Mouse (Mus musculus) forebrain, postnatal 0 days (tissue): ENCODE data around the gene Mras. TPM values are rescaled to one million over a fixed set of nuclear protein-coding genes. Genes with fewer than 3 reads are reported as not detected.
A peak's percentile ranks its signal among the peaks of the same experiment; 100 is the strongest.

ENCODE experiments used
- ATAC-seq: fragments of 200-750 bp; cut with Nextera tagmentation; 2 replicates; pipeline ENCODE4 v1.8.0; 2017; ENCODE audit warnings: mild to moderate bottlenecking, moderate library complexity
- DNase-seq: peaks from one replicate; pipeline ENCODE4 v3.0.0-alpha.2; 2015
- H3K27ac ChIP-seq: fragments of 300-500 bp; sonication (generic); 2 replicates; pipeline ENCODE4 v1.5.1; 2014; ENCODE audit warnings: low read depth, mild to moderate bottlenecking, antibody characterized with exemption, low read length, moderate library complexity, mixed read lengths
- H3K27me3 ChIP-seq: fragments of 300-500 bp; sonication (generic); 2 replicates; pipeline ENCODE4 v1.6.1; 2014; ENCODE audit warnings: mild to moderate bottlenecking, low read length, mixed read lengths; ENCODE audit not compliant: insufficient read depth
- H3K36me3 ChIP-seq: fragments of 300-500 bp; sonication (generic); 2 replicates; pipeline ENCODE4 v1.6.1; 2014; ENCODE audit warnings: mild to moderate bottlenecking, moderate library complexity; ENCODE audit not compliant: insufficient read depth
- H3K4me1 ChIP-seq: fragments of 300-500 bp; sonication (generic); 2 replicates; pipeline ENCODE4 v1.6.1; 2014; ENCODE audit warnings: antibody characterized with exemption; ENCODE audit not compliant: insufficient read depth
- H3K4me2 ChIP-seq: fragments of 300-500 bp; sonication (generic); 2 replicates; pipeline ENCODE4 v1.6.1; 2014; ENCODE audit warnings: low read depth, mild to moderate bottlenecking, moderate library complexity
- H3K4me3 ChIP-seq: fragments of 300-500 bp; sonication (generic); 2 replicates; pipeline ENCODE4 v1.5.1; 2014; ENCODE audit warnings: low read depth, low read length, mixed read lengths
- H3K9ac ChIP-seq: fragments of 300-500 bp; sonication (generic); 2 replicates; pipeline ENCODE4 v1.6.1; 2014; ENCODE audit warnings: mild to moderate bottlenecking
- H3K9me3 ChIP-seq: fragments of 300-500 bp; sonication (generic); 2 replicates; pipeline ENCODE4 v1.6.1; 2016; ENCODE audit warnings: low read length
- CTCF ChIP-seq: sonication (generic); IDR thresholded peaks from 2 replicates; pipeline ENCODE4 v1.5.1; 2016; ENCODE audit warnings: antibody characterized with exemption, control low read depth, low read depth
- WGBS: fragments of 180-500 bp; shearing (Covaris S2); extraction: QIAGEN DNeasy Blood & Tissue Kit; methylation state at CpG from one replicate; pipeline ENCODE4 v1.1.7; 2014; 5-methylcytosine and 5-hydroxymethylcytosine counted together
- polyA plus RNA-seq: library from polyadenylated mRNA; unstranded; fragments of >200 nt; fragmentation: Nextera tagmentation; extraction: Ambion mirVana; gene quantifications from 2 replicates; pipeline ENCODE4 v1.2.1, GENCODE M21; 2015
- total RNA-seq: library from RNA; depleted of rRNA; stranded (reverse); fragments of >200 nt; gene quantifications from 2 replicates; pipeline ENCODE4 v1.2.3, GENCODE M21; 2014

Gene Mras
- total and polyA plus RNA-seq, 2 experiments from 2014 or later = 68.1 to 79.5 TPM

GRCm38 (mm10) chr9:99470347-99471092 is 33.3 kb upstream of the Mras start:
- no peaks in the 10 kb centered on the region for H3K9me3 ChIP-seq
- ATAC-seq (no peak), DNase-seq (no peak)
- WGBS = 55% methylated on average over 16 of the region's 16 CpGs
- no peak overlapping the region for H3K9ac ChIP-seq
- H3K27me3 ChIP-seq = no peaks in the 10 kb centered on the region
- 0 out of 2 replicates have a peak, but pooled peaks cover 5% of the 10 kb centered on the region for H3K36me3 ChIP-seq
- H3K4me1 ChIP-seq = no peaks in the 10 kb centered on the region
- no peak overlapping the region for H3K27ac ChIP-seq
- no peak for TF ChIP-seq CTCF
- H3K4me3 ChIP-seq = no peak overlapping the region
- no peak overlapping the region for H3K4me2 ChIP-seq

- Histone ChIP-seq H3K27me3 (no peaks in the 10 kb centered on the region), H3K9ac (no peak overlapping the region), H3K4me3 (no peak overlapping the region), H3K4me1 (no peaks in the 10 kb centered on the region), H3K36me3 (no peaks in the 10 kb centered on the region), H3K4me2 (no peak overlapping the region), H3K9me3 (no peaks in the 10 kb centered on the region), H3K27ac (no peak overlapping the region)
- no peak for ATAC-seq
- no peak for DNase-seq
- 70% methylated on average over 8 of the region's 8 CpGs for WGBS
- TF ChIP-seq CTCF = peak; percentile 27; the same call in 1 of the 2 replicates
These were observed 32.6 kb upstream of the Mras start for GRCm38 (mm10) chr9:99469681-99470273.

GRCm38 (mm10) chr9:99468572-99468971 is 31.4 kb upstream of the Mras start:
- H3K4me3 ChIP-seq = no peak overlapping the region
- WGBS = 88% methylated on average over 9 of the region's 9 CpGs
- DNase-seq = no peak
- no peaks in the 10 kb centered on the region for H3K36me3 ChIP-seq
- no peak for TF ChIP-seq CTCF
- no peaks in the 10 kb centered on the region for H3K9me3 ChIP-seq
- no peaks in the 10 kb centered on the region for H3K4me1 ChIP-seq
- H3K4me2 ChIP-seq = no peak overlapping the region
- H3K9ac ChIP-seq = no peak overlapping the region
- ATAC-seq = no peak
- H3K27me3 ChIP-seq = no peaks in the 10 kb centered on the region
- H3K27ac ChIP-seq = no peak overlapping the region

GRCm38 (mm10) chr9:99464876-99465275 is 27.7 kb upstream of the Mras start:
- no peak for DNase-seq
- Histone ChIP-seq H3K27ac (no peak overlapping the region), H3K9ac (no peak overlapping the region), H3K4me3 (no peak overlapping the region), H3K9me3 (no peaks in the 10 kb centered on the region), H3K4me2 (no peak overlapping the region), H3K4me1 (no peaks in the 10 kb centered on the region), H3K36me3 (no peaks in the 10 kb centered on the region), H3K27me3 (no peaks in the 10 kb centered on the region)
- 79% methylated on average over 6 of the region's 6 CpGs for WGBS
- no peak for TF ChIP-seq CTCF
- no peak for ATAC-seq

- WGBS = 68% methylated on average over 4 of the region's 4 CpGs
- Histone ChIP-seq H3K4me3 (no peak overlapping the region), H3K9ac (no peak overlapping the region), H3K4me1 (no peaks in the 10 kb centered on the region), H3K9me3 (no peaks in the 10 kb centered on the region), H3K36me3 (no peaks in the 10 kb centered on the region), H3K4me2 (no peak overlapping the region), H3K27ac (no peak overlapping the region), H3K27me3 (peaks cover 3% of the 10 kb centered on the region; the same call in 1 of the 2 replicates)
- TF ChIP-seq CTCF = no peak
- DNase-seq (no peak), ATAC-seq (peak; percentile 71)
These were observed 22.5 kb upstream of the Mras start for GRCm38 (mm10) chr9:99459730-99460129.

- TF ChIP-seq CTCF = peak; percentile 67
- Histone ChIP-seq H3K4me2 (no peak overlapping the region), H3K27ac (no peak overlapping the region), H3K36me3 (no peaks in the 10 kb centered on the region), H3K9ac (no peak overlapping the region), H3K4me3 (no peak overlapping the region), H3K27me3 (peaks cover 3% of the 10 kb centered on the region; the same call in 1 of the 2 replicates), H3K4me1 (no peaks in the 10 kb centered on the region), H3K9me3 (no peaks in the 10 kb centered on the region)
- ATAC-seq (no peak), DNase-seq (peak; percentile 55)
- 47% methylated on average over 12 of the region's 12 CpGs for WGBS
These were observed 21.5 kb upstream of the Mras start for GRCm38 (mm10) chr9:99458529-99459208.

GRCm38 (mm10) chr9:99454211-99454610 is 17.0 kb upstream of the Mras start:
- Histone ChIP-seq H3K4me1 (no peaks in the 10 kb centered on the region), H3K9me3 (no peaks in the 10 kb centered on the region), H3K4me3 (no peak overlapping the region), H3K27ac (no peak overlapping the region), H3K4me2 (no peak overlapping the region), H3K27me3 (peaks cover 15% of the 10 kb centered on the region; the same call in 1 of the 2 replicates), H3K36me3 (no peaks in the 10 kb centered on the region), H3K9ac (no peak overlapping the region)
- ATAC-seq = no peak
- 56% methylated on average over 4 of the region's 4 CpGs for WGBS
- TF ChIP-seq CTCF = no peak
- no peak for DNase-seq
